Mouse (Mus musculus) cortical plate, adult 2 months (tissue): ENCODE data around the gene Uck1. TPM values are rescaled to one million over a fixed set of nuclear protein-coding genes. Genes with fewer than 3 reads are reported as not detected.

Experiments used
- H3K27ac ChIP-seq: fragments of 200-500 bp; 2 replicates; pipeline ENCODE4 v1.5.1; 2012; ENCODE audit warnings: low read length, control low read depth, inconsistent platforms; ENCODE audit not compliant: insufficient read depth
- H3K4me1 ChIP-seq: fragments of 200-500 bp; 2 replicates; pipeline ENCODE4 v1.6.1; 2011; ENCODE audit warnings: low read length; ENCODE audit not compliant: control insufficient read depth, insufficient read depth
- H3K4me3 ChIP-seq: fragments of 200-500 bp; 2 replicates; pipeline ENCODE4 v1.5.1; 2011; ENCODE audit warnings: mild to moderate bottlenecking, low read length, control low read depth; ENCODE audit not compliant: insufficient read depth
- CTCF ChIP-seq: fragments of 200-500 bp; IDR thresholded peaks from 2 replicates; pipeline ENCODE4 v1.5.1; 2011; ENCODE audit warnings: mild to moderate bottlenecking, control low read depth, low read length; ENCODE audit not compliant: insufficient read depth; ENCODE audit errors: extremely low read depth
- POLR2A ChIP-seq: fragments of 200-500 bp; IDR thresholded peaks from 2 replicates; pipeline ENCODE4 v1.6.1; 2011; ENCODE audit warnings: mild to moderate bottlenecking, low read length, control low read depth; ENCODE audit not compliant: insufficient read depth; ENCODE audit errors: extremely low read depth
- polyA plus RNA-seq: library from polyadenylated mRNA; depleted of rRNA; stranded (reverse); fragments of >200 nt; gene quantifications from 2 replicates; pipeline ENCODE4 v1.2.3, GENCODE M21; 2012

Uck1 gene
- polyA plus RNA-seq, 1 experiment: 65.2 TPM

DNA sequence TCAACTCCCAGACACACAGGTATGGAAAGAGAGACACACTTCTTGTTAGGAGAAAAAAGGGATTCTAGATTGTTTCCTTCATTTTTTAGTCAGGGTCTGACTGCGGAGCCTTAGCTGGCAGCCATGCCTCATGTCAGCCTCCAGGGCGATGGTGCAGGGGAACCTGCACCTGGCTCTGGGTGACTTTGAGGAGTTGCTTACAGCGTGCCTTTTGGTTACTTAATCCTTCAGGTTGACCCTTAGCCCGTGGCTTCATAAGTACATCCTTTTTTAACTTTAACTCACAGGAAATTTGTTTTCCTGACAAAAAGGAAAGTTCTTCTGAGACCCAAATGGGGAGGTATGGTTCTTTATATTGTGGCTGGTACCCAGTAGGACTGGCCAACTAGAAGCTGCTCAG is 17.0 kb downstream of the Uck1 start:
- TF ChIP-seq POLR2A (no peak), CTCF (no peak)
- no peak overlapping the region for H3K27ac ChIP-seq
- no peak overlapping the region for H3K4me3 ChIP-seq
- no peaks in the 10 kb centered on the region for H3K4me1 ChIP-seq

DNA sequence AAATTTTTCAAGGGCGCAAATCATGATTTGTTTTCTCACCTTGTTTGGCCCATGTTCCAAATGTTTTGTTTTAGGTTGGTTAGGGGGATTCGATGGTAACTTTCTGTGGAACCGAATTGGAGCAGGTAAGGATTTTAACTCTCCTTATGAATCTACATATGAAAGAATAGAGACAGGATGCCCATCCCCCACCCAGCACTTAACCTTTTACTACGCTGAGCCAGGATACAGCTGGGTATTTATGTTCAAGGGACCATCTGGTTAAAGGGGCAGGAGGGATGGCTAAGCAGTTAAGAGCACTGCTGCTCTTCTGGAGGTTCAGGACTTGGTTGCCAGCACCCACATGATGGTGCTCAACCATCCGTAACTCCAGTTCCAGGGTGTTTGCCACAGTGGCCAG is 19.4 kb downstream of the Uck1 start:
- TF ChIP-seq CTCF (no peak), POLR2A (no peak)
- Histone ChIP-seq H3K4me1 (no peaks in the 10 kb centered on the region), H3K4me3 (no peak overlapping the region), H3K27ac (no peak overlapping the region)

DNA sequence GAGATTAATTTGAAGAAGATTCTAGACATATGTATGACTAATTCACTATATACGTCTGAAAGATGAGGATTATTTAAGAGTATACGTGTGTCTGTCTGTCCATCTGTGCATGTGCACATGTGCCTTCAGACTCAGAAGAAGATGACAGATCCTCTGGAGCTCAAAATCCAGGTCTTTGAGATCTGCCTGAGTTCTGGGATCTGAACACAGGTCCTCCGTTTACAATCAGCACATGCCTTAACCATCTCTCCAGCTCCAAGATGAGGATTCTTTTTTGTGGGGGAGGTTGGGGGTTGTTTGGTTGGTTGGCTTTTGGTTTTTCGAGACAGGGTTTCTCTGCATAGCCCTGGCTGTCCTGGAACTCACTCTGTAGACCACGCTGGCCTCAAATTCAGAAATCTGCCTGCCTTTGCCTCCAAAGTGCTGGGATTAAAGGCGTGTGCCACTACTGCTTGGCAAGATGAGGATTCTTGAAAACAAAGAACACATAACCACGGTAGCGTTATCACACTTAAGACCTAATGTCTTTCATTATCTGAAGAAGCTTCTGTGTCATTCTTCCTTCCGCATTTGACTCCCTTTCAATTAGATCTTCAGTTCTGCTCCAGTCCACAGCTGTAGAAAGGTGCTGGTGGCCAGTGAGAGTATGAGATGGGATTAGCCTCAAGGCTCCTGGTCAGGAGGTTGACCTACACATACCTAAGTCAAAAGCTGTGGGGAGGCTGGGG is 21.1 kb downstream of the Uck1 start:
- no peak overlapping the region for H3K4me3 ChIP-seq
- H3K4me1 ChIP-seq: peaks cover 3% of the 10 kb centered on the region; the same call in 1 of the 2 replicates
- H3K27ac ChIP-seq: no peak overlapping the region
- TF ChIP-seq CTCF: no peak
- no peak for TF ChIP-seq POLR2A

DNA sequence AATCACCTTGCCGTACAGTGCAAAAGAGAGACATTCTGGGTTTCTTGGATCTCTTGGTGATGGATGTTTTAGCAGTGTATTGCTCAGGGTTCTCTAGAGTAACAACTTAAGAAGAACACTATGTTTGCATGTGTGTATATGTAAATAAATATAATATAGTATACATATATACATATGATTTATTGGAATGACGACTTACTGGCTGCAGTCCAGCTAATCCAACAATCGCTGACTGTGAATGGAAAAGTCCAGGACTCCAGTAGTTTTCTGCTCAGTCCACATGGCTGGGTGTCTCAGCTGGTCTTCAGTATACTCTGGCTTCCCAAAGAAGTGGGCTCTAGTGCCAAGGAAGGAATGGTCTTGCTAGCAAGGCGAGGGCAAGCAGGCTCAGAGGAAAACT is 22.4 kb downstream of the Uck1 start:
- Histone ChIP-seq H3K27ac (no peak overlapping the region), H3K4me1 (peaks cover 3% of the 10 kb centered on the region; the same call in 1 of the 2 replicates)
- TF ChIP-seq CTCF: no peak
- TF ChIP-seq POLR2A: no peak

DNA sequence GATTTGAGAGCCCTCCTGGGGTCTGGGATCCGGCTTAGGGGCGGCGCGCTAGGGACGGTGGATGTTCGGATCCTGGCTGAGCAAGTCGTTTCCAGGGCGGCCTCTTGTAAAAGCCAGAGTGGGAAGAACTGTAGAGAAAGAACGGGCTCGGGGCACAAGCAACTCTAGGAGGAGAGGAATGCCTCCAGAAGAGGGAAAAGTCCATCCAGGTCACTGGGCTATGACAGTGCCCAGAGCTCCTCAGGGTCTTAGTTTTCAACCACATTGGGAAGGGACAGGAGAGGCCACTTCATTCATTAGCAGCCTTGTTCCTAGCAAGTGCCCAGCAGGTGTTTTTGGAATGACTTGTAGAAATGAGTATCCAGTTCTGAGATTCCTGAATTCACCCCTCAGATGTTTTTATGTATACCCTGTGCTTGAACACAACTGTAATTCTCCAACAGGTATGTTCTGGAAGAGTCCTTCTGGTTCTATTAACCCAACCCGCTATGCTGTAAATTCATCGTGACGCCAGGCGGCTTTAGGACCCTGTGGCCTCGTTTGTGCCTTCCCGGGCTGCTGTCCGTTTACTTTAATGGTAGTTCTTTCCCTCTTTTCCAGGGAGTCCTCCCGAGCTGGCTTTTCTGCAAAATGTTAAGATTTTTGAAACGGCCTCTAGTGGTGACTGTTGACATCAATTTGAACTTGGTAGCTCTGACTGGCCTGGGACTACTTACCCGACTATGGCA is 23.0 kb downstream of the Uck1 start:
- peak overlapping the region; percentile 63 for H3K4me3 ChIP-seq
- peaks cover 3% of the 10 kb centered on the region; the same call in 1 of the 2 replicates for H3K4me1 ChIP-seq
- TF ChIP-seq CTCF (peak; percentile 18; the same call in 1 of the 2 replicates), POLR2A (no peak)
- no peak overlapping the region for H3K27ac ChIP-seq

More for the DNA sequence above, 22.4 kb downstream of the Uck1 start:
- peak overlapping the region; percentile 63 for H3K4me3 ChIP-seq

DNA sequence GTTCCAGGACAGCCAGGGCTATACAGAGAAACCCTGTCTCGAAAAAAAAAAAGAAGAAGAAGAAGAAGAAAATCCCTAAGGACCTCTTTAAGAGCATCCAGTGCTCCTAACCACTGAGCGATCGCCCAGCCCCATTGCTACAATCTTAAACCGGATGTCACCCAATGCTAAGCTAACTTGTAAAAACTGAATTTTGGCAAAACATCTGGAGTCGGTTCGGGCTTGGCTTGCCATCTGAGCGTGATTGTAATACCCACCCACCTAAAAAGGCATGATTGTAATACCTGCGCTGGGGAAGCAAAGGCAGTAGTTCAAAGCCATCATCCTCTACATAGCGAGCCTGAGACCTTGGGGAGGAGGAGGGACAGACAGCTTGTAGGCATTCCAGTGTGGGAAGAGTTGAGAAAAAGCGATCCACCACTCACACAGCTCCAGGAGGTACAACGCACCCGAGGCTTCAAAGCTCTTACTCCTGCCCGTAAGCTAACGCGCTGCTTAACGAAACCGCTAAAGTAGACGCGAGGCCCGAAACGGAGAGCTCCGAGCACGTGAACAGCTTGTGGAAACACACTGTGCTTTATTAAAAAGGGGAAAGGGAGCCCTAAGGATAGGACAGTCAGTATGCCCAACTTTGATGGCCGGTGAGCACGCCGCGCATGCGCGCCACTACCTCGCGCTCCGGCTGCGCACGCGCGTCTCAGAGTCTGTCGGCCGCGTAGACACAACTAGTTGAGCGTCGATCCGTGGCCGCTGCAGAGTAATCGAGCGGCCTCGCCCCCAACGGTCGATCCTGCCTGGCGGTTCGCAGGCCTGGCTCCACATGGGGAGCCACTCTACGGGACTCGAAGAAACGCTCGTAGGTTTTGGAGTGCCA is 23.8 kb downstream of the Uck1 start, which contains the start of gene Pomt1:
Gene Pomt1, plus strand, starts transcription at position 705 of the 874 bp plus-strand sequence.
- Histone ChIP-seq H3K4me3 (peak within 1 kb of the TSS; percentile 63), H3K4me1 (peaks cover 3% of the 10 kb centered on the region; the same call in 1 of the 2 replicates), H3K27ac (no peak within 1 kb of the TSS)
- TF ChIP-seq CTCF (no peak), POLR2A (peak; percentile 93)

DNA sequence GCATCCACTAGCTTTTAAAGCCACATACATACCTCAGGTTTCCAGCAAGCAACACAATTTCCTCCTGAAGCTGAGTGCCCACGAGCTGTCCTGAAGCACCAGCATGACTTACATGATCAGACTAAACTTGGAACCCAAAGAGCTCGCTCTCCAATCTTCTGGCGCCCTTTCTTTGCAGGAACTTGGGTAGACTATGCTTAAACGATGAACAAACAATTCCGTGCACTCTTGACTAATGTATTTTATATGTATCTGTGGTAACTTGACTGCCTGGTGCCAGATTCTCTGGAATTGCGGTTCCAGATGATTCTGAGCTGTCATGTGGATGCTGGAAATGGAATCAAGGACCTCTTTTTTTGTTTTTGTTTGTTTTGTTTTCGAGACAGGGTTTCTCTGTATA is 24.5 kb downstream of the Uck1 start:
- H3K4me1 ChIP-seq: peaks cover 3% of the 10 kb centered on the region; the same call in 1 of the 2 replicates
- H3K27ac ChIP-seq: no peak overlapping the region
- H3K4me3 ChIP-seq: no peak overlapping the region; the same call in 1 of the 2 replicates
- TF ChIP-seq CTCF (no peak), POLR2A (no peak)

DNA sequence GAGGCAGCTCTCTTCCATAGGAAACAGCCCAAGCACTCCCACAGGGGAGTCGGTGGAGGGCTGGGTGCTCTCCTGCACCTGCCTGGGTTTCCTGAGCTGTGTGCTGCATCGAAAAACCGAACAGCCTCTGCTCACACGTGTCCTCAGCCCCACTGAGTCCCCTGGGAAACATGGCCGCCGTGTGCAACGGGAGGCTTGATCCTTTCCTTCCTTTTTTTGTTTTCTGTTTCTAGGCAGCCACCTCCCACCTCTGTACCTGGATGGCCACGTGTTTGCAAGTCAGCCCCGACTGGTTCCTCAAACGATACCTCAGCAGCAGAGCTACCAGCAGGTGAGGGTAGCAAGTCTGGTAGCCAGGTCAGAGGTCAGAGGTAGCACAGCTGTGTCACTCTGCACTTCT is 37.9 kb downstream of the Uck1 start:
- no peak for TF ChIP-seq CTCF
- TF ChIP-seq POLR2A: no peak
- no peak overlapping the region for H3K27ac ChIP-seq

DNA sequence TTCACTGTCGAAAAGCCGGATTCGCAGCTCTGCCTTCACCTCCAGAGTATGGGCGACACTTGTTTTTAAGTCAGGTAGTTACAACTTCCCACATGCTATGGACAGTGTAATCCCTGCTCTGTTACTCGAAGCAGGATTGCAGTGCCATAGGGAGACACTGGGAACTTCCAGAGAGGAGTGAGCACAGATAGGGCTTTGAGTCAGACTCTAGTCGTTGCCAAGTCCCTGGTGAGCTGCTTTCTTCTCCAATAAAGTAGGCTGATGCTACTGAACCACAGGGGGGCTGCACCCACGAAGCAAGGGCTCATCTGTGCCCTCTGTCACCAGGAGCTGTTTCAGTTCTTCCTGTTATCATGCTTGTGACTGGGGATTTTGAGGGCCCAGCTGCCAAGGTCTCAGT is 38.4 kb downstream of the Uck1 start:
- TF ChIP-seq CTCF: no peak
- TF ChIP-seq POLR2A: no peak
- Histone ChIP-seq H3K4me3 (no peak overlapping the region), H3K27ac (no peak overlapping the region), H3K4me1 (no peaks in the 10 kb centered on the region; the same call in 1 of the 2 replicates)

More for the DNA sequence above, 37.9 kb downstream of the Uck1 start:
- Histone ChIP-seq H3K4me1 (no peaks in the 10 kb centered on the region; the same call in 1 of the 2 replicates), H3K4me3 (no peak overlapping the region)
